14 mouse cellular contexts compared by ENCODE assay signal in the genomic region with DNA sequence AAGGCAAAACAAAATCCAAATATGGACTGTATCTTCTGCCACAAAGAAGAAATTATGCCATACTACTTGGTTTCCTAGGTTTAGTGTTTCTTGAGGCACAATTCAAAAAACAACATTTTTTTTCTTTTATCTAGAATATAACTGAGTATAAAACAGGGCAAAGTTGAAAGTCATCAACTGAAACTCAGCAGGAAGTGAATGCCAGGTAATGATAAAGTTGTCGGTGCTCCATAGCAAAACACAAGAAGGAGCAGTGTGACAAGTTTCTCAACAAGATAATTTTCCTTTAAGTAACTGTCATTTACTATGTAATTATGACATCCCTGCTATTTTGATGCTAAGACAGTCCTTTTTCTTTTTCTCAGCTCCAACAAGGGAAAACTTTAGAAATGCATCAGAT.
"Had no signal": no experiment of that assay in that cellular context is flagged by ENCODE, and none has a peak within 500 bp of the region (broad histone marks: within the 10 kb centered on the region; RNA-seq: fewer than 3 reads in every experiment).

No protein-coding gene starts in this region.

- H3K27me3 ChIP-seq: kidney, embryonic 15.5 days; limb, embryonic 15.5 days; midbrain, embryonic 12.5 days; neural tube, embryonic 13.5 days had no signal

- H3K9ac ChIP-seq: kidney, embryonic 15.5 days; limb, embryonic 15.5 days; midbrain, embryonic 12.5 days; neural tube, embryonic 13.5 days had no signal

- DNase-seq: kidney, adult 18-20 months; kidney, postnatal 25 days; layer of hippocampus, adult 9-11 months; layer of hippocampus, postnatal 36 days; lung, adult 2 months; lung, postnatal 36 days; right cerebral cortex, postnatal 14 days; thymus, postnatal 36 days had no signal

- H3K4me3 ChIP-seq: kidney, embryonic 15.5 days; limb, embryonic 15.5 days; midbrain, embryonic 12.5 days; neural tube, embryonic 13.5 days had no signal

- H3K4me2 ChIP-seq: kidney, embryonic 15.5 days; limb, embryonic 15.5 days; midbrain, embryonic 12.5 days; neural tube, embryonic 13.5 days had no signal

- ATAC-seq: lung, postnatal 0 days; midbrain, embryonic 16.5 days had no signal

- H3K9me3 ChIP-seq: limb, embryonic 15.5 days had no signal

- H3K27ac ChIP-seq: kidney, embryonic 15.5 days; limb, embryonic 15.5 days; midbrain, embryonic 12.5 days; neural tube, embryonic 13.5 days had no signal

- H3K36me3 ChIP-seq: limb, embryonic 15.5 days; midbrain, embryonic 12.5 days had no signal

- H3K4me1 ChIP-seq: kidney, embryonic 15.5 days; limb, embryonic 15.5 days; midbrain, embryonic 12.5 days; neural tube, embryonic 13.5 days had no signal
